Mouse (Mus musculus) testis, adult 2 months (tissue): ENCODE data around the gene Srm.

Source experiments
- CTCF ChIP-seq: fragments of 200-500 bp; IDR thresholded peaks from 2 replicates; pipeline ENCODE4 v1.5.1; 2012; ENCODE audit warnings: low read depth, mild to moderate bottlenecking, inconsistent platforms, low read length, moderate library complexity; ENCODE audit not compliant: control insufficient read depth, insufficient read depth, insufficient replicate concordance
- POLR2A ChIP-seq: fragments of 200-500 bp; IDR thresholded peaks from 2 replicates; pipeline ENCODE4 v1.6.1; 2012; ENCODE audit warnings: low read depth, mild to moderate bottlenecking, inconsistent platforms, low read length, moderate library complexity; ENCODE audit not compliant: control insufficient read depth

DNA sequence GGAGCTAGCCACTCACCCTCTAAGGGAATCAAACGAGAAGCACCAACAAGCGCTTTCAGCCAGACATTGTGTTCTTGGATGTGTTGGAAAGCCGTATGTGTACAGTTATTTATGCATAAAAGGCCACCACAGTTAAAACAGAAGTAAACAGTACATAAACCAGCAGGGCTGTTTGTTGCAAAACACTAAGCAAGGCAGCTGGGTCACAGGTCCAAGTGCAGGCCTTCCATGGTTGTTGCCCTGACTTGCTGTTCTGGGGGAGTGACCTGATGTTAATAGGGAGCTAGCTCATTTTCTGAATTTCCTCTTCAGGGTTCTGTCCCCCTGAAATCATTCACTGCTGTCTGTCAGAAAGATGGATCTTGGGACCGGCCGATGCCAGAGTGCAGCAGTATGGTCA is 18.5 kb downstream of the Srm start:
- no peak for TF ChIP-seq CTCF
- no peak for TF ChIP-seq POLR2A
